Mouse (Mus musculus) spleen, adult 2 months (tissue): Measurements from ENCODE around the gene Ube2l3.

ENCODE experiments used
- CTCF ChIP-seq: fragments of 200-500 bp; IDR thresholded peaks from 2 replicates; pipeline ENCODE4 v1.5.1; 2011; ENCODE audit warnings: mild to moderate bottlenecking, inconsistent platforms; ENCODE audit not compliant: insufficient read depth, insufficient read length, insufficient replicate concordance; ENCODE audit errors: extremely low read depth
- POLR2A ChIP-seq: fragments of 200-500 bp; IDR thresholded peaks from 2 replicates; pipeline ENCODE4 v1.6.1; 2011; ENCODE audit warnings: low read depth, low read length, inconsistent platforms

- no peak for TF ChIP-seq POLR2A
- TF ChIP-seq CTCF, result no peak
These were observed 58.1 kb downstream of the Ube2l3 start, which contains the start of gene Ydjc for GRCm38 (mm10) chr16:17144339-17144738.
